Mouse (Mus musculus) heart, embryonic 12.5 days (tissue): ENCODE measurements at regions not wholly inside any gene's neighbourhood (a gene's known extent, or its start where the extent isn't known, plus 50 kb on each side); places are given as distances from the start of the nearest gene placed in this dataset.

Source experiments
- ATAC-seq: fragments of 200-750 bp; cut with Nextera tagmentation; 2 replicates; pipeline ENCODE4 v1.8.0; 2017; ENCODE audit warnings: moderate TSS enrichment, moderate library complexity; ENCODE audit not compliant: insufficient number of reproducible peaks, low FRiP score
- H3K27ac ChIP-seq: fragments of 300-500 bp; sonication (generic); 2 replicates; pipeline ENCODE4 v1.5.1; 2016; ENCODE audit warnings: mild to moderate bottlenecking, moderate library complexity; ENCODE audit not compliant: poor library complexity, severe bottlenecking
- H3K27me3 ChIP-seq: fragments of 300-500 bp; sonication (generic); replicated peaks from 2 replicates; pipeline ENCODE4 v1.6.1; 2016; ENCODE audit warnings: mild to moderate bottlenecking, moderate library complexity
- H3K36me3 ChIP-seq: fragments of 300-500 bp; sonication (generic); 2 replicates; pipeline ENCODE4 v1.6.1; 2016; ENCODE audit warnings: mild to moderate bottlenecking, moderate library complexity
- H3K4me1 ChIP-seq: fragments of 300-500 bp; sonication (generic); replicated peaks from 2 replicates; pipeline ENCODE4 v1.6.1; 2016; ENCODE audit warnings: mild to moderate bottlenecking
- H3K4me2 ChIP-seq: fragments of 300-500 bp; sonication (generic); 2 replicates; pipeline ENCODE4 v1.6.1; 2016; ENCODE audit warnings: mild to moderate bottlenecking, moderate library complexity
- H3K4me3 ChIP-seq: fragments of 300-500 bp; sonication (generic); 2 replicates; pipeline ENCODE4 v1.5.1; 2016; ENCODE audit warnings: mild to moderate bottlenecking
- H3K9ac ChIP-seq: fragments of 300-500 bp; sonication (generic); 2 replicates; pipeline ENCODE4 v1.6.1; 2016; ENCODE audit warnings: mild to moderate bottlenecking, moderate library complexity
- H3K9me3 ChIP-seq: fragments of 300-500 bp; sonication (generic); replicated peaks from 2 replicates; pipeline ENCODE4 v1.6.1; 2016; ENCODE audit warnings: mild to moderate bottlenecking, moderate library complexity
- WGBS: fragments of 180-500 bp; shearing (Covaris S2); methylation state at CpG from one replicate; pipeline ENCODE4 v1.1.7; 2016; 5-methylcytosine and 5-hydroxymethylcytosine counted together

- Histone ChIP-seq H3K4me3 (no peak overlapping the region), H3K4me1 (no peaks in the 10 kb centered on the region), H3K4me2 (no peak overlapping the region), H3K36me3 (no peaks in the 10 kb centered on the region), H3K27ac (no peak overlapping the region), H3K9ac (no peak overlapping the region), H3K27me3 (no peaks in the 10 kb centered on the region), H3K9me3 (peaks cover 3% of the 10 kb centered on the region; the same call in 1 of the 2 replicates)
- WGBS: 73% methylated on average over 2 of the region's 2 CpGs
- ATAC-seq: no peak
These were observed 382.3 kb downstream of the Vrk1 start for GRCm38 (mm10) chr12:106392316-106392715.

DNA sequence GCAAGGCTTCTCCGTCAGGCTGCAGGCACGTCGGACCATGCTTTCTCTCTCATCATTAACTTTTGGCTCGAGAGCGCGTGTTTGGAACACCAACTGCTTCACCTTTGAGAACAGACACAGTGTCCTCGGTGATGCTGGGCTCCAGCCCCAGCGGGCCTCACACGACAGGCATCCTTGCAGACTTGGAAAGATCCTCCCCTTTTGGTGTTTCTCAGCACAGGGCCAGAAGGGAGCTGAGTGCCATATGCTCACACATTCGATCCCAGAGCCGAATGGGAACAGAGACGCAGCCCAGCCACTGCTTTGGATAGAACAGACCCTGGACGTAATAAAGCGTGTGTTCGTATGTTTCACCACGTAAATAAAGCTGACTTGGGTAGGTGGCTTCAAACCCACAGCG, 389.1 kb downstream of the Vrk1 start:
- H3K4me1 ChIP-seq: no peaks in the 10 kb centered on the region

DNA sequence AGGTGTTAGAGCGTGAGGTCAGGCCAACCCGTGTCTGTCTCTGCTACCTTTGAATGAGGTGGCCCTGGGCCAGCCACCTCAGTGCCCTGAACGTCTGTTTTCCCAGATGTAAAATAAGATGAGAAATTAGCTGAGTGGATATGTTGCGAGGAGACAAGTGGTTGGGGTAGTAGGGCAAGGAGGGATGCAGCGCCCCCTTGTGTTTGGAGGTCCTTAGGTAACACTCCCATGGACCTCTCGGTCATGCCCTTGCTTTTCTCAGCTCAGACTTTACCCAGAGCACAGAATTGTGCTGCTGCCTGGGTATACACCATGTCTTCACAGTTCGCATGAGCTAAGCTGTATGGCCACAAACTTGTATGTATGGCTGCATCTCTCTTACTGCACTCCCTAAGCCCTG, 401.0 kb downstream of the Vrk1 start:
- Histone ChIP-seq H3K9me3 (peaks cover 22% of the 10 kb centered on the region), H3K36me3 (no peaks in the 10 kb centered on the region), H3K4me1 (no peaks in the 10 kb centered on the region), H3K9ac (no peak overlapping the region), H3K27me3 (no peaks in the 10 kb centered on the region), H3K27ac (no peak overlapping the region), H3K4me3 (no peak overlapping the region), H3K4me2 (no peak overlapping the region)
- no peak for ATAC-seq
- 78% methylated on average over 7 of the region's 7 CpGs for WGBS

More for the DNA sequence above, 389.1 kb downstream of the Vrk1 start:
- ATAC-seq: no peak
- no peak overlapping the region for H3K4me2 ChIP-seq
- H3K36me3 ChIP-seq: no peaks in the 10 kb centered on the region
- H3K27ac ChIP-seq: no peak overlapping the region
- no peak overlapping the region for H3K9ac ChIP-seq
- H3K4me3 ChIP-seq: no peak overlapping the region
- WGBS: 82% methylated on average over 17 of the region's 17 CpGs
- H3K9me3 ChIP-seq: peaks cover 5% of the 10 kb centered on the region; the same call in 1 of the 2 replicates
- no peaks in the 10 kb centered on the region for H3K27me3 ChIP-seq

DNA sequence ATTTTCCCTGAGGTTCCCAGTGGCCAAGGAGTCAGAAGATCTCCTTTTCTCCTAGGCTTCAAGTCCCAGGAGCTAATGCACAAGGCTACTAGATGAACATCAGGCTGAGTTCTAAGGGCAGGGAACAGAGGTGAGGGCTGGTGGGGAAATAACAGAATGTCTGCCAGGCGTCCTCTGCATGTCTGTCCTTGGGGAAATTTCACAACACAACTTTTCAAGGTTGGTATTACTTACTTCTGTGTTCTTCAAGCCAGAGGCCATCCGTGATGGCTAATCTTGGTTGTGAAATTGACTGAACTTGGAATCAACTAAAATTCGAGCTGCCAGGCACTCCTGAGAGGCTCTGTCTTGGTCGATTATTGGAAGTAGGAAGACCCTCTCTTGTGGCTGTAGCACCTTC, 416.6 kb downstream of the Vrk1 start:
- Histone ChIP-seq H3K4me2 (no peak overlapping the region), H3K9me3 (no peaks in the 10 kb centered on the region), H3K4me3 (no peak overlapping the region), H3K27ac (no peak overlapping the region), H3K27me3 (no peaks in the 10 kb centered on the region), H3K36me3 (no peaks in the 10 kb centered on the region), H3K4me1 (no peaks in the 10 kb centered on the region), H3K9ac (no peak overlapping the region)
- ATAC-seq: no peak
- 67% methylated on average over 4 of the region's 4 CpGs for WGBS

DNA sequence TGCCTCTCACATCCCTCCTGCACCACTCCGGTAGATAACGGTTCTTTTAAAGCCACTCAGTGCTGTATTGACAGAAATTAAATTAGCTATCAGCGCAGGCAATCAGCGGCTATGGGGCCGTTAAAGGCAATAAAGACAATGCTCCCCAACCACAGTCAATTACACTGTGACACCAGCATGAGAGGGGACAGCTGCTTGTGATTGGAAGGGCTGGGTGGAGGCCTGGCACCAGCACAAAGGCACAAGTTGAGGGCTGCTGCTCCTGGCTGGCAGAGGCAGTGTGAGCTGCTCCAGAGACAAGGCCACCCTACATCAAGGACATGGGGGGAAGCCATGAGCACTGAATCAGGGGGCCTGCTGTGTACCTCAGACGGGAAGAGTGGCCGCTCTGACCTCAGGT, 420.0 kb downstream of the Vrk1 start:
- Histone ChIP-seq H3K9ac (no peak overlapping the region), H3K4me1 (no peaks in the 10 kb centered on the region)
- ATAC-seq: no peak

GRCm38 (mm10) chr12:106445151-106445550, 435.1 kb downstream of the Vrk1 start:
- no peaks in the 10 kb centered on the region for H3K36me3 ChIP-seq
- no peak overlapping the region for H3K4me2 ChIP-seq
- peaks cover 3% of the 10 kb centered on the region; the same call in 1 of the 2 replicates for H3K27me3 ChIP-seq
- no peak overlapping the region for H3K4me3 ChIP-seq
- no peak overlapping the region for H3K9ac ChIP-seq
- no peaks in the 10 kb centered on the region for H3K4me1 ChIP-seq
- 0 out of 2 replicates have a peak, but pooled peaks cover 8% of the 10 kb centered on the region for H3K9me3 ChIP-seq
- 82% methylated on average over 7 of the region's 7 CpGs for WGBS
- no peak overlapping the region for H3K27ac ChIP-seq
- ATAC-seq: no peak

More for the DNA sequence above, 420.0 kb downstream of the Vrk1 start:
- H3K36me3 ChIP-seq: no peaks in the 10 kb centered on the region
- no peak overlapping the region for H3K27ac ChIP-seq
- no peaks in the 10 kb centered on the region for H3K9me3 ChIP-seq
- no peak overlapping the region for H3K4me3 ChIP-seq
- 62% methylated on average over 7 of the region's 7 CpGs for WGBS
- no peak overlapping the region for H3K4me2 ChIP-seq
- no peaks in the 10 kb centered on the region for H3K27me3 ChIP-seq

- no peaks in the 10 kb centered on the region for H3K4me1 ChIP-seq
- peaks cover 3% of the 10 kb centered on the region; the same call in 1 of the 2 replicates for H3K27me3 ChIP-seq
- no peak overlapping the region for H3K27ac ChIP-seq
- H3K9me3 ChIP-seq: 0 out of 2 replicates have a peak, but pooled peaks cover 8% of the 10 kb centered on the region
- H3K36me3 ChIP-seq: no peaks in the 10 kb centered on the region
- H3K4me3 ChIP-seq: no peak overlapping the region
- H3K4me2 ChIP-seq: no peak overlapping the region
- ATAC-seq: no peak
- WGBS: 52% methylated on average over 10 of the region's 10 CpGs
- no peak overlapping the region for H3K9ac ChIP-seq
These were observed 435.9 kb downstream of the Vrk1 start for GRCm38 (mm10) chr12:106445976-106446375.

DNA sequence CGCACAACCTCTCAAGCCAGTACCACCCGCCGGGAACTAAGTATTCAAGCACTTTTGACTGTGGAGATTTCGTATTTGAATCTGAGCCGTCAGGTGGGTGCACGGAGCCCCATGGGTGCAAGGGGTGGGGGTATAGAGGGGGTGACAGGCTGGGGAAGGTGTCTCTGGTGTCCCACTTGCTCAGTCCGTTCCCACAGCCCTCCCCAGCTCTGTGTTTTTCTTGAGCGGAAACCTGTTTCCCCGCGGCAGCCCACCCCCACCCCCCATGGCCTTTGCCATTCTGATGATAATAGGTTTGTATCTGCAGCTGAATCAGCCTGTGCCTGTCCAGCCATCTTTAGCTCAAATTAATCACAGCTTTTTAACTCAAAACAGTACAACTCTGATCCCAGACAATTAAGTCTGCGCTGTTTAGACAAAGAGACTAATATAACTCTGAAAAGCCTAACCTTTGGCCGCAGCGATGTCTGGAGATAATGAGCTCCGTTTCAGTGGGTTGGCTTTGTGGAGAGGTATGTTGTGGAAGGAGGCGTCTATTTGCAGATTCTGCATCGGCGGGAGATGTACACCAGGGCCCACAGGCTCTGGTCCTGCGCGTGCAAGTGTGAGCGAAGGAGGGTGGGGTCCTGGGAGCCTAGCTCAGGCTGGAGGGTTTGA, 437.0 kb downstream of the Vrk1 start:
- Histone ChIP-seq H3K27me3 (peaks cover 3% of the 10 kb centered on the region; the same call in 1 of the 2 replicates), H3K4me3 (no peak overlapping the region), H3K4me1 (no peaks in the 10 kb centered on the region), H3K4me2 (no peak overlapping the region), H3K9ac (no peak overlapping the region), H3K27ac (no peak overlapping the region), H3K9me3 (0 out of 2 replicates have a peak, but pooled peaks cover 8% of the 10 kb centered on the region), H3K36me3 (no peaks in the 10 kb centered on the region)
- ATAC-seq: no peak
- WGBS: 75% methylated on average over 20 of the region's 20 CpGs

GRCm38 (mm10) chr12:106448551-106448950, 438.5 kb downstream of the Vrk1 start:
- ATAC-seq: no peak
- no peak overlapping the region for H3K4me3 ChIP-seq
- 0 out of 2 replicates have a peak, but pooled peaks cover 8% of the 10 kb centered on the region for H3K9me3 ChIP-seq
- H3K36me3 ChIP-seq: no peaks in the 10 kb centered on the region
- 55% methylated on average over 6 of the region's 6 CpGs for WGBS
- H3K27me3 ChIP-seq: peaks cover 3% of the 10 kb centered on the region; the same call in 1 of the 2 replicates
- H3K4me1 ChIP-seq: no peaks in the 10 kb centered on the region
- H3K9ac ChIP-seq: no peak overlapping the region
- no peak overlapping the region for H3K4me2 ChIP-seq
- H3K27ac ChIP-seq: no peak overlapping the region

DNA sequence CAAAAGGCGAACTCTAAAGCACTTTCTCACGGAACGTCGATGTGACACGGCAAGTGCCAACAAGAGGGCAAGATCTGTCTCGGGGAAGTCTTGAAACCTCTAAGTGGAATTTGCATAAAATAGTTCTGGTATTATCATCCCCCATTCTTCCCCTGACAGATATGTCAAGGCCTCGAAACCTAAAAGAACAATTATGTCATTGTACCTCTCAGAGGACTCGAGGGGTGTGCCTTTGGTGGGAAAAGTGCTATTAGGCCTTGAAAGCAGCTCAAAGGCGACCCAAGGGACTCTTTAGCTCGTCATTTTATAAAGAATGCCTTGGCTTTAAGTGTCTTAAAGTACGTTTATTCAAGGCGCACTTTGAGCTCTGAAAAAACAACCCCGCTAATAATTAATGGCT, 443.5 kb downstream of the Vrk1 start:
- H3K27me3 ChIP-seq: peaks cover 9% of the 10 kb centered on the region; the same call in 1 of the 2 replicates
- H3K4me2 ChIP-seq: no peak overlapping the region
- H3K27ac ChIP-seq: no peak overlapping the region
- no peaks in the 10 kb centered on the region for H3K9me3 ChIP-seq
- no peak overlapping the region for H3K9ac ChIP-seq
- no peaks in the 10 kb centered on the region for H3K36me3 ChIP-seq
- WGBS: 75% methylated on average over 13 of the region's 13 CpGs
- no peak for ATAC-seq
- no peaks in the 10 kb centered on the region for H3K4me1 ChIP-seq
- H3K4me3 ChIP-seq: no peak overlapping the region

GRCm38 (mm10) chr12:106458215-106458614, 448.2 kb downstream of the Vrk1 start:
- 36% methylated on average over 6 of the region's 6 CpGs for WGBS
- no peak for ATAC-seq
- Histone ChIP-seq H3K4me2 (no peak overlapping the region), H3K9ac (no peak overlapping the region), H3K4me3 (no peak overlapping the region), H3K36me3 (no peaks in the 10 kb centered on the region), H3K4me1 (no peaks in the 10 kb centered on the region), H3K9me3 (no peaks in the 10 kb centered on the region), H3K27ac (no peak overlapping the region), H3K27me3 (peaks cover 9% of the 10 kb centered on the region; the same call in 1 of the 2 replicates)

DNA sequence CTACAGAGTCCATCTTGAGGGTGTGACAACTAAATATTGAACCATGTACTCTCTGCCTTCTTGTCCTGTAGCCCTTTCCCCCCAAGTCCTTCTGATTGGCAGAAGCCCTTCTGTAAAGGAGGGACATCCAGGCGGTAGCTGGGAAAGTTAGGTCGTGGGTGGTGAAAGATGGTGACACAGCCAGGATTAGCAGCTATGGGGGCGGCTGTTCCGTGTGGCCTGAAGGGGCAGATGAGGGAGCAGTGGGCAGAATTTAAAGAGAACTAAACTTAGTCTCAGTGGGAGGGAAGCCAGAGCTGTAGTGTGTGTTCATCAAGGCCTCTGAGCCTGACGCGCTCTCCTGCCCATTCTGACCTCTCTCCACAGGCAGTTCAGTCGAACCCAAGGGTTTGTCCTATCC, 450.6 kb downstream of the Vrk1 start:
- WGBS: 69% methylated on average over 7 of the region's 7 CpGs
- no peak overlapping the region for H3K4me2 ChIP-seq
- H3K9ac ChIP-seq: no peak overlapping the region
- no peak overlapping the region for H3K27ac ChIP-seq
- no peaks in the 10 kb centered on the region for H3K9me3 ChIP-seq
- no peak overlapping the region for H3K4me3 ChIP-seq
- peaks cover 9% of the 10 kb centered on the region; the same call in 1 of the 2 replicates for H3K27me3 ChIP-seq
- no peaks in the 10 kb centered on the region for H3K4me1 ChIP-seq
- H3K36me3 ChIP-seq: no peaks in the 10 kb centered on the region
- ATAC-seq: no peak
